Mouse (Mus musculus) mouse trophoblast stem cell (cell line): Measurements from ENCODE around the gene Gimap8.

Experiments
- in situ Hi-C, 2 experiments: fragments of 300-500 bp; cut with MseI, MboI; formaldehyde crosslinking; loops; 2 replicates in 1 of 2; 3 replicates in 1 of 2; pipeline ENCODE4 v1.15.1; 2025

Gene Gimap8

DNA sequence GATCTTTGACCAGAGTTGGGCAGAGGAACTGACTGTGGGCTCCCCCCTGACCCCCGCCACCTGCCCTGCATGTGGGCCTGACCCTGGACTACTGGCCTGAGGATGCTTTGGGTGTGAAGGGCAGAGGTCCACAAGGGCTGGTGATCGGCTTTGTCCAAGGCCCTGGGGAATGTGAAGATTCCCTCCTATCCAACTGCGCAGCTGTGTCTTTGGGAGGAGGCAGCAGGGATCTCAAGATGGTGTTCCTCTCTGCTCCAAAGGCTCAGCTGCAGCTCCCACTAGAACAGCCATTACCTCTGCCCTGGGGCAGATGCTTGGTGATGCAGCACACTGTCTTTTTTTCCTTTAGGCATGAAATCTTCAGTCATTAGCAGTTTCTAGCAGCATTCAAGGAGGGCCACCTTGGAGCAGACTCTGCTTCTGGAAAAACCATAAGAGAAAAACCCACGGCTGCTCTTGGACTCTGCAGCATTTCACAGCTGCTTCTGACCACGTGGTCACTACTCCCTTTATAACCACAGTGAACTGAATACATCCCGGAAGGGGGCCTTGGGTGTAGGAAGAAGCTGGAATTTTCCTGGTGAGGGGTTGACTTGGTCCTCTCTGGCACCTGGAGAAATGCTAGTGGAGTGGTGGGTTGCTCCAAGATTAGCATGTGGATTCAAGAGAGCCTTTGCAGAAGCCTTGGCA, 9.1 kb upstream of the Gimap8 start:
- in situ Hi-C loops: no loop called here

DNA sequence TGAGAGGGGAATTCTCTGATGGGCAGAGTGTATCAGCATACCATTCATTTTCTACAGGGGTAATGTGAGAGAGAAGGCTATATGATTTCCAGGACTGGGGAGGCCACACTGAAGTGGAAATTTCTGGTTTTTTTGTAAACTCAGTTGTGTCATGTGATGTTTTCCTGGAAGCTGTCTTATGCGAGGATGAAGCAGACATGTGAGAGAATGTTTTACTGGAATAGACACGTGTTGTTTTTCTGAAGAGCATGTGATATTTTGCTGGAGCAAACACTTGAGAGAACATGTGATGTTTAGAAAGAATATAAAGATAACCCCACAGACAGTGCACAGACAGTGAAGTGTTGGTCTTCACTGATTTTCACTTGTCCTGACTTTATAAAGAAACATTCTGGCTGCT, 8.5 kb upstream of the Gimap8 start:
- in situ Hi-C loops: no loop called here

DNA sequence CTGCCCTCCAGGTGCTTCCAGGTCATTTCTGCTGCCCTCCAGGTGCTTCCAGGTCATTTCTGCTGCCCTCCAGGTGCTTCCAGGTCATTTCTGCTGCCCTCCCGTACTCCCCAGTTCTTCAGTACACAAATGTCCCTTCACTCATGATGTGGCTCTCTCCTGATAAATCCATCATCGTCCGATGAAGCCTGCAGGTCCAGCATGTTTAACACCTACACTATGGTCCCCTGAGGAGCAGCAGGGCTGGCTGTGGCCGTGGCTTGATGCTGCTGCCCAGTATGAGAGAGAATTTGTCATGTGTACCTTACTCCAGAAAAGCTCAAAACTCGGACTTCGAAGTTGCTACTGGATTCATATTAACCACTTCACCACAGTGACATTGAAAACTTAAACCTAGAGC, 5.6 kb upstream of the Gimap8 start:
- in situ Hi-C loops: no loop called here

GRCm38 (mm10) chr6:48642764-48643292, 4.2 kb upstream of the Gimap8 start:
- in situ Hi-C loops: no loop called here

DNA sequence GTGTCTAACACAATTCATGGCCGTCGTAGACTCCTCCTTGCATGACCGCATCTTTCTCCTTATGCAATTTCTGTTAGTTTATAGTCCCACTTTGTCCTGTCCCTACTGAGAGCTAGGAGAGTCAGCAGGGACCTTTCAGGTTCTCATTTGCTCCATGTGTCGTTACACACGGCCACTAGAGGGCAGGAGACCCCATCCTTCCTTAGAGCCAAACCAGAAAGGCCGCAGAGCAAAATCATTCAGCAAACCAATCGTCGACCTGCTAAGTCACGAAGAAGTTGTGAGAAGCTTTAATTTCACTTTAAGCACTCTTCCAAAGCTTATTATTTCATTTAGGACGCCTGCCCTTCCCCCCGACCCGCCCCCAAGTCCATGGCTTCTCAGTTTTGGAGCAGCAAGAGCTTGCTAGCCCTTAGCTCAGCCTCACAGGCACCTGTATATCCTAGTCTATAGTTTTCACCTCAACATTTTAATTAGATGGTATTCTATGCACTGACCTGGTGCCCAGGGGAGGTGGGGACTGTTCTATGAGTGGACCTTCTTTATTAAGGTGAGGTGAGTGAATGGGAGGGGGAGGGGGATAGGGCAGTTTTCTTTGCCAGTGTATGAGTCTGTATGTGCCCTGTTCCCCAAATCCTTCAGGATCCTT, 1.2 kb upstream of the Gimap8 start:
- in situ Hi-C loops: loop anchor here (5.0 kb wide), 1 partner anchor 127 kb away; the partner anchor contains the start of gene Gimap3 (in 2 of the 2)

DNA sequence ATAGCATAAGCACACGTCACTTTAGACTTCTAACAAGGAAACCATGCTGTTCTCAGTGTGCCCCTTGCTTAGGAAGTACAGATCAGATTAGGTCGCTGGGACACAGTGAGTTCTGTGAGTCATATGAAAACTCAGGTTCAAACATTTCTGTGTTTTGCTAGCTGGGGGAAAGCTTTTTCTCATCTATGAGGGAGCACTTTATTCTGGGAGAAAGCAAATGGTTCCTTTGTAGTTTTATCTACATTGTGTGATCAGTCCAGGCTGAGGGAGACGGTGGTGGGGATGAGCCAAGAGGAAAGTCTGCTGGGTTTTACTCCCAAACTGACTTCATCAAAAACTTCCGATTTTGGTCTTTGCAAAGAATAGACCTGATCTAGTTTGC, 734 bp upstream of the Gimap8 start:
- in situ Hi-C loops: loop anchor here (5.0 kb wide), 1 partner anchor 126 kb away; the partner anchor contains the start of gene Gimap3 (in 2 of the 2)

GRCm38 (mm10) chr6:48647611-48648010, 577 bp downstream of the Gimap8 start:
- in situ Hi-C loops: loop anchor here (5.0 kb wide), 1 partner anchor 125 kb away; the partner anchor contains the start of gene Gimap3 (in 2 of the 2)

DNA sequence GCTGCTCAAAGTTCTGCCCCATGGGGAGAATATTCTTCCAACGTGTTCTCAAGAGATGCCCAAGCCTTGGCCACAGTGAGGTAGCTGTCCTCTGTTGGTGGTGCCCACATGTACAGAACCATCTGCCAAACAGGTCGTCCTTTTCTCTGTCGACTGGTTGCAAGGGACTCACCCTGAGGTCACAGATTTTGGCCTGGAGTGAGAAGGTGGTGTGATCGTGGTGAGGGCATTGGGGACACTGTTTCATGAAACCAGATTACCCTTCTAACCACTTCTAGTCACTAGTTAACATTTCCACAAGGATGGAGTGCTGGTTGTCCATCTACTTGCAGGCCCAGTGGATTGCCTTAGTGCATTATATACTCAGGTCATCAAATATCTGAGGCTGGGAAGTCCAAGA, 1.7 kb downstream of the Gimap8 start:
- in situ Hi-C loops: loop anchor here (5.0 kb wide), 1 partner anchor 124 kb away; the partner anchor contains the start of gene Gimap3 (in 2 of the 2)

DNA sequence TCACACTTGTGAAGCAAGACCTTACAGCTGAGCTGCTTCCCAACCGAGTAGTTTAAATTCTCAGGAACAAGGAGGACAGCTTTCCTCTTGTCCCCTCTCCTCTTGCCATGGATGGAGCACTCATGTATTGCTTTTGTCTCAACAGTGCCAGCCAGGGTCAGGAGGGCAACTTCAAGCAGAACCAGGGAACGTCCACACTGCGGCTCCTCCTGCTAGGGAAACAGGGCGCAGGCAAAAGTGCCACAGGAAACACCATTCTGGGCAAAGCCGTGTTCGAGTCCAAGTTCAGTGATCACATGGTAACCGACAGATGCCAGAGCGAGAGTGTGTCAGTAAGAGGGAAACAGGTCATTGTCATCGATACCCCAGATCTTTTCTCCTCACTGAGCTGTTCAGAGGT, 3.0 kb downstream of the Gimap8 start:
- in situ Hi-C loops: no loop called here

DNA sequence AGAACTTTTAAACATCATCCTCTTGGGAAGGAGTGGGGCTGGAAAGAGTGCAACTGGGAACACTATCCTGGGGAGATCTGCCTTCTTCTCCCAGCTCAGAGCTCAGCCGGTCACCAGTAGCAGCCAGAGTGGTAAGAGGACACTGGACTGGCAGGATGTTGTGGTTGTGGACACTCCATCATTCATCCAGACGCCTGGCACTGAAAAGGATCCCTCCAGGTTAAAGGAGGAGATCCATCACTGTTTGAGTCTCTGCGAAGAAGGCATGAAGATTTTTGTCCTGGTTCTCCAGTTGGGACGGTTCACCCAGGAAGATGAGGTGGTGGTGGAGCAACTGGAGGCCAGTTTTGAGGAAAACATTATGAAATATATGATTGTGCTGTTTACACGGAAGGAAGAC, 11.7 kb downstream of the Gimap8 start:
- in situ Hi-C loops: no loop called here

- in situ Hi-C loops: no loop called here
These were observed 17.7 kb downstream of the Gimap8 start for GRCm38 (mm10) chr6:48664750-48665149.

- in situ Hi-C loops: no loop called here
These were observed 18.4 kb downstream of the Gimap8 start for GRCm38 (mm10) chr6:48665471-48665870.

DNA sequence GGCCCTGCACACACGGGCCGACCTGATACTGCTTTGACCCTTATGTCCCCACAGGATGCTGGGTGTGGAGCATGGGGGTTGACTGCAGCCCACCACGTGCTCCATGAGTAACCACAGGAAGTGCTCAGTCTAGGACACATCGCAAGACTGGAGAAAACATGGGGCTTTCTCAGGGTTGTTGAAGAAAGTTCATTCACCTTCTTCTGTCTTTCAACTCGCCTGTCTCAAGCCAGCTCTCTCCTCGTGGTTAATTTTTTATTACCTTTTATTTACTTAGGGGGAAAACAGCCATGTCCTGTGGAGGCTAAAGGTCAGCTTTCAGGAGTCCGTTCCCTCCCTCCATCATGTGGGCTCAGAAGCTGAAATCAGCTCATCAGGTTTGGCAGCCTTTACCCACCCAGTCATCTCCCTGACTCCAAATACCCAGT, 19.1 kb downstream of the Gimap8 start:
- in situ Hi-C loops: no loop called here

DNA sequence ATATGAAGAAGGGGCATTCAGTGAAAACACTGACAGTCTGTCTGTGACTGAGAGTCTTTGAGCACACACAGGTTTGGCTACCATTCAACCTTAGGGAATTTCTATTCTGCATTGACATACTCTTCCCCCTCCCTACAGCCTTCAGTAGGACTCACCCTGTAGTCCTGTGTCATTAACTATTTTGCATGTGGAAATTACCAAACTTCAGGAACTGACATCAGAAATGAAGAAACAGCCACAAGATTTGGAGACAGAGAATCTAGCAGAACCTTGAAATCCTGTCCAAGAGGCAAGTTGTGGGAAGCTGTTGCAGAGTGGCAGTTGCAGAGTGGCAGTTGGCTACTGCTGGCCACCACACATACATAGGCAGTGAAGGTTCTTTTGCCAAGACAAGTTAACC, 21.0 kb downstream of the Gimap8 start:
- in situ Hi-C loops: no loop called here

DNA sequence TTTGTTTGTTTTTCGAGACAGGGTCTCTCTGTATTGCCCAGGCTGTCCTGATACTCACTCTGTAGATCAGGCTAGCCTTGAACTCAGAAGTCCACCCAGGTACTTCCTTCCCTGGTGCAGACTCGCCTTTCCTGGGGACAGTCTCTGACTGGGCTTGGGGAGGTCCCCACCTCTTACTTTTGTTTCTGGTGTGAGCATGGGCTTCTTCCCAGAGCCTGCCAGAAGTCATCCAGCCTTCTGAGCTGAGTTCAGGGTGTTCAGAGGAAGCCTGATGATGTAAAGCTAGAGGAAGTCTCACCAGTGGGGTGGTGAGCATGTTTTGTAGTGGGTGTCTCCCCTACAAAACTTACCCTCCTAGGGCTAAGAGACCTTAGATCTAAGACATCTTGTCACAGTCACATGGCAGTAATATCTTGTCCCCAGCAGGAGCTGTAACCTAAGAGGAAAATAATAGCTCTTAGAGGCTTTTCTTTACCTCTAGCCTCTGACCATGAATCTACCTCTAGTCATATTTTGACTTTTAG, 22.5 kb downstream of the Gimap8 start:
- in situ Hi-C loops: no loop called here

- in situ Hi-C loops: no loop called here
These were observed 27.4 kb downstream of the Gimap8 start for GRCm38 (mm10) chr6:48674291-48675058.

DNA sequence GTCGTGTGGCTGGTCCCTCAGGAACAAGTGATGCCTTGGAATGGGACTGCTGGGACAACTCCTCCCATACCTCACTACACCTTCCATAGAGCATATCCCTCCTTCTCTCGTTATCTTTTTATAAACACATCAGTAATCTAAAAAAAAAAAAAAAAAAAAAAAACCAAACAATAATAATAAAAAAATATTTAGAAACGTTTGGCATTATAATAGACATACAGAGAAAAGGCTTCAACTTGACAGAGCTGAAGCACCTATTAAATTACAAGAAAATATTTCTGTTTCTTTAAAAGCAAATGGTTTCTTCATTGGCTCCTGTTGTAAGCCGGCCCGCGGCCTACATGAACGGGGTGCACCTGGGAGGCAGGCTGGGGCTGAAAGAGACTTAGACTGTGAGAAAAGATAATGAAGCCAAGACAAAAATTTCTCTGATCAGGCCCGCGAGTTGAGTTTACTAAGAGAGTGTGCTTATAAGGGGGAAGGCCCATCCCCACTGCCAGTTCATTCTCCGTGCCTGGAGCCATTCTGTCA, 28.4 kb downstream of the Gimap8 start:
- in situ Hi-C loops: no loop called here

DNA sequence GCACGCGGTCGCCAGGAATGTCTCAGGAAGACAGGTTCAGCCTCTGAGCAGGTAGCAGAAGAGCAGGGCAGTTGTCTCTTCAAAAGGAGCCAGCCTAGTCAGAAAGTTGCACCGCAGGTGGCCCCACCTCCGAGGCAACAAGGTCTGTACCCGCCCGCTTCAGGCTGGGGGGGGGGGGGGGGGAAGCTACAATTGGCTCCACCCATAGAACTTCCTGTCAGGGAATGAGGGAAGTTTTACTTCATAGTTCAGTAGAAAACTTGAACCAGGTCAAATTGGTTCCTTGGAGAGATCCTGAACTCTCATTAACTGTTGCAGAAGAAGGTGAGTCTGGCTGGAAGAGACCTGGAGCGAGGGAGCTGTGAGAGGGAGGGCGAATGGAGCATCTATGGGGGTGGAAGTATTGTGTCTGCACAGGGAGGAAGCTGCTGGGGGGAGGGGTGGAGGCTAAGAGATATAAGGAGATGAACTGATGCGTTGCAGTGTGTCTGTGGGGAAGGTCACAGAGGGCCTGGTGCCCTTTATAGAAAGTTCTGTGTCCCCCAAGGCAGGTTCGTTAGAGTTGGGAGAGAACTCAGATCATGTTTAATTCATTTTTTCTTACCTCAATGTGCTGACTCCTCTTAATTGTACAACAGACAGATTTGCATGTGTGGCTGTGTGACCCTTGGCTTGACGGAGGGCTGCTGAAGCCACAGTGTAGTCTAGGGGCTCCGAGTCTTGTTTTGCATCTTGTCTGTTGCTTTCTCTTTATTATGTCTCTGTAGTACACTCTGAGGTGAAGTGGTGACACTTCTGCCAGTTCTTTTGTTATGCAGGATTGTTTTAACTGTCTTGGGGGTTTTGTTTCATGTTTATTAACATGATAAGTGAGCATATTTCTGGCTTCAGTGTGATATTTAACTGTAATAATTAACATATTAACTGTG, 29.2 kb downstream of the Gimap8 start, which contains the start of gene Gimap9:
Gene Gimap9, plus strand, starts transcription at position 199 of the 929 bp plus-strand sequence.
- in situ Hi-C loops: no loop called here

- in situ Hi-C loops: no loop called here
These were observed 29.9 kb downstream of the Gimap8 start for GRCm38 (mm10) chr6:48676860-48677415.
